Mouse (Mus musculus): ENCODE measurements around the gene Gm5678. TPM values are rescaled to one million over a fixed set of nuclear protein-coding genes. Genes with fewer than 3 reads are reported as not detected.

Gene Gm5678
- polyA plus RNA-seq (2017; shearing (Covaris generic)), result under 1 TPM in 1 of 3 experiments, not detected in 2; 0.66 TPM

- no peak for ATAC-seq
Measured at GRCm38 (mm10) chr16:93627761-93628400, at the start of gene Gm5678. Gm5678 (plus strand) TSS chr16:93628097.

GRCm38 (mm10) chr16:93578346-93579005 lies 49.4 kb upstream of the Gm5678 start:
- no peak for ATAC-seq

GRCm38 (mm10) chr16:93581125-93581524 lies 46.8 kb upstream of the Gm5678 start:
- no peak for ATAC-seq

GRCm38 (mm10) chr16:93584976-93585702 lies 42.8 kb upstream of the Gm5678 start:
- peak; percentile 24 for ATAC-seq

- ATAC-seq, result peak; percentile 62
Measured at GRCm38 (mm10) chr16:93585703-93586205, 42.1 kb upstream of the Gm5678 start.

- ATAC-seq, result peak; percentile 77
Measured at GRCm38 (mm10) chr16:93586382-93586781, 41.5 kb upstream of the Gm5678 start.

- no peak for ATAC-seq
Measured at GRCm38 (mm10) chr16:93588281-93588680, 39.6 kb upstream of the Gm5678 start.

GRCm38 (mm10) chr16:93590915-93591314 lies 37.0 kb upstream of the Gm5678 start:
- no peak for ATAC-seq

- ATAC-seq, result no peak
Measured at GRCm38 (mm10) chr16:93591450-93592430, 36.2 kb upstream of the Gm5678 start.

- ATAC-seq, result no peak
Measured at GRCm38 (mm10) chr16:93592711-93593110, 35.2 kb upstream of the Gm5678 start.

GRCm38 (mm10) chr16:93593406-93593805 lies 34.5 kb upstream of the Gm5678 start:
- no peak for ATAC-seq

- no peak for ATAC-seq
Measured at GRCm38 (mm10) chr16:93594448-93594847, 33.4 kb upstream of the Gm5678 start.

GRCm38 (mm10) chr16:93595766-93596165 lies 32.1 kb upstream of the Gm5678 start:
- ATAC-seq, result no peak

GRCm38 (mm10) chr16:93596807-93597206 lies 31.1 kb upstream of the Gm5678 start:
- no peak for ATAC-seq

GRCm38 (mm10) chr16:93597551-93597950 lies 30.3 kb upstream of the Gm5678 start:
- no peak for ATAC-seq

- ATAC-seq, result no peak
Measured at GRCm38 (mm10) chr16:93599461-93599860, 28.4 kb upstream of the Gm5678 start.

GRCm38 (mm10) chr16:93603439-93604212 lies 24.3 kb upstream of the Gm5678 start, which contains the start of gene Setd4:
Setd4 (minus strand) TSS chr16:93604063.
- peak; percentile 78 for ATAC-seq

- no peak for ATAC-seq
Measured at GRCm38 (mm10) chr16:93604481-93604969, 23.4 kb upstream of the Gm5678 start.

GRCm38 (mm10) chr16:93605553-93605952 lies 22.3 kb upstream of the Gm5678 start, which contains the start of gene Cbr1:
Cbr1 (plus strand) TSS chr16:93605853.
- no peak for ATAC-seq

- no peak for ATAC-seq
Measured at GRCm38 (mm10) chr16:93606146-93606545, 21.8 kb upstream of the Gm5678 start.

GRCm38 (mm10) chr16:93607669-93608101 lies 20.2 kb upstream of the Gm5678 start:
- ATAC-seq, result peak; percentile 58

Measured in inflammation-experienced regulatory T-cells, adult 6 months (primary cell).